Mouse (Mus musculus) intestine, embryonic 14.5 days (tissue): ENCODE results near the gene Dmap1. TPM values are rescaled to one million over a fixed set of nuclear protein-coding genes. Genes with fewer than 3 reads are reported as not detected.

Source experiments
- ATAC-seq: fragments of 200-750 bp; cut with Nextera tagmentation; replicated peaks from 2 replicates; pipeline ENCODE4 v1.8.0; 2017; ENCODE audit warnings: low read depth, moderate number of reproducible peaks, moderate TSS enrichment, moderate library complexity; ENCODE audit not compliant: low FRiP score, low TSS enrichment
- DNase-seq: peaks from one replicate; pipeline ENCODE4 v3.0.0-alpha.2; 2018; ENCODE audit warnings: low spot score
- H3K27ac ChIP-seq: fragments of 300-500 bp; sonication (generic); 2 replicates; pipeline ENCODE4 v1.5.1; 2014; ENCODE audit warnings: low read depth, mild to moderate bottlenecking, control low read depth
- H3K27me3 ChIP-seq: fragments of 300-500 bp; sonication (generic); replicated peaks from 2 replicates; pipeline ENCODE4 v1.6.1; 2014; ENCODE audit warnings: low read length, control low read depth; ENCODE audit not compliant: control insufficient read depth, insufficient read depth
- H3K36me3 ChIP-seq: fragments of 300-500 bp; sonication (generic); 2 replicates; pipeline ENCODE4 v1.6.1; 2014; ENCODE audit warnings: low read length, control low read depth; ENCODE audit not compliant: control insufficient read depth, insufficient read depth
- H3K4me1 ChIP-seq: fragments of 300-500 bp; sonication (generic); replicated peaks from 2 replicates; pipeline ENCODE4 v1.6.1; 2014; ENCODE audit warnings: low read length, control low read depth, mixed read lengths; ENCODE audit not compliant: control insufficient read depth, insufficient read depth
- H3K4me2 ChIP-seq: fragments of 300-500 bp; sonication (generic); 2 replicates; pipeline ENCODE4 v1.6.1; 2014; ENCODE audit warnings: low read length
- H3K4me3 ChIP-seq: fragments of 300-500 bp; sonication (generic); 2 replicates; pipeline ENCODE4 v1.5.1; 2014; ENCODE audit warnings: low read depth, low read length, control low read depth, mixed read lengths
- H3K9ac ChIP-seq: fragments of 300-500 bp; sonication (generic); 2 replicates; pipeline ENCODE4 v1.6.1; 2014; ENCODE audit warnings: mild to moderate bottlenecking, low read length
- H3K9me3 ChIP-seq: fragments of 300-500 bp; sonication (generic); 2 replicates; pipeline ENCODE4 v1.6.1; 2016; ENCODE audit warnings: low read length, control low read depth; ENCODE audit not compliant: control insufficient read depth
- WGBS: fragments of 180-500 bp; shearing (Covaris S2); extraction: QIAGEN DNeasy Blood & Tissue Kit; methylation state at CpG from one replicate; pipeline ENCODE4 v1.1.7; 2014; 5-methylcytosine and 5-hydroxymethylcytosine counted together
- polyA plus RNA-seq: library from polyadenylated mRNA; unstranded; fragments of >200 nt; fragmentation: Nextera tagmentation; extraction: Ambion mirVana; gene quantifications from 2 replicates; pipeline ENCODE4 v1.2.1, GENCODE M21; 2014

Gene Dmap1
- polyA plus RNA-seq, 1 experiment from 2014 or later, result 58.7 TPM

DNA sequence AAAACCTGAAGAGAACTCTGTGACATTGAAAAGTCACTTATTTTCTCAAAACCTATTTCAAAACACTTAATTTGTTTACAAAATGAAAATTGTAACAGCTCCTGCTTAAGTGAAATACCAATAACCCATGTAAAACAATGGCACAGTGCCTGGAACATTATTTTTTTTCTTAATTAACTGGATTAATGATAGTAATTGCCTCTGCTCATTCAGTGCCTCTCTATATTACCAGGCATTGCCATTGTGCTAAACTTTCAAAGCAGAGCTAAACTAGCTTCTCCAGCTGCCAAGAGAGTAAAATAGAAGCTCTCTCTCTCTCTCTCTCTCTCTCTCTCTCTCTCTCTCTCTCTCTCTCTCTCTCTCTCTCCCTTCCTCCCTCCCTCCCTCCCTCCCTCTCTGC lies 390 bp upstream of the Dmap1 start:
- Histone ChIP-seq H3K9ac (peak overlapping the region; percentile 81), H3K9me3 (no peaks in the 10 kb centered on the region), H3K4me1 (peaks cover 7% of the 10 kb centered on the region), H3K27ac (peak overlapping the region; percentile 43; the same call in 1 of the 2 replicates), H3K4me3 (peak overlapping the region; percentile 89), H3K36me3 (peaks cover 34% of the 10 kb centered on the region), H3K27me3 (no peaks in the 10 kb centered on the region), H3K4me2 (peak overlapping the region; percentile 94)
- no peak for DNase-seq
- no peak for ATAC-seq

DNA sequence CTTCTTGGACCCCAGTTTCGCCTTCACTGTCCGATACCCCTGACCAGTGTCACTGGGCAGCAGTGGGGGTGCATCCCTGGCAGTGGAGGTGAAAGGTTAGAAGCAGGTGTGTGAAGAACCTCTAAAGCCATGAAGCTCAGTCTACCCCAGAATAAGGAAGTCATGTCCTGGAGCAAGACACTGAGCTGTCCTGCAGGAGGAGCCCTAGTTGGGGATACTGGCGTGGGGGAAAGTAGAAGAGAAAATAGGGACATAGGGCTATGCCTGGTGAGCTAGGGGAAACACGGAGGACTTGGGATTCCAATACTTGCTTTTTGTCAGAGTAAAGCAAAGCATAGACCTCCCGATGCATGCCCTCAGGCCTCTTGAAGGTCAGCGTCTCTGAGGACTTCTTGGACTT lies 1.1 kb downstream of the Dmap1 start:
- Histone ChIP-seq H3K27me3 (no peaks in the 10 kb centered on the region), H3K4me3 (peak overlapping the region; percentile 89; the same call in 1 of the 2 replicates), H3K4me2 (peak overlapping the region; percentile 94), H3K9me3 (no peaks in the 10 kb centered on the region), H3K36me3 (peaks cover 47% of the 10 kb centered on the region), H3K4me1 (peaks cover 7% of the 10 kb centered on the region), H3K27ac (no peak overlapping the region), H3K9ac (no peak overlapping the region)
- ATAC-seq, result no peak
- WGBS, result 72% methylated on average over 6 of the region's 6 CpGs
- DNase-seq, result no peak

DNA sequence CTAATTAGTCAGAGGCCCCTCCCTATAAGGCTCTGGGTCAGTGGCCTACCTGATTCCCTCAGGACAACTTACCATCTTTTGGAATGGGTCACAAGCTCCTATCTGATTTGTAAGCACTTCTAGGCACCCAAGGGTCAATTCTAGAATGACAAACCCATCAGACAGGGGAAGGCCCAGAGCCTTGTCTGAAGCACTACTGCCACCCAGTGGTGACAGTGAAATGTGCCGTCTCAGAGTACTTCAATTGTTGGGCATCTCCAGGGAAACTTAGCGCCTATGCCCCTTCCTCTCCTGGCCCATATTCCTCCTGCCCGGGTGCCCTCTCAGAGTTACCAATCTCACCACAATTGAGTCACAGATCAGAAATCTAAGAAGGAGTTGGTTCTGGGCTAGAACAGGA lies 5.2 kb downstream of the Dmap1 start:
- DNase-seq (peak; percentile 92), ATAC-seq (0 out of 2 replicates have a peak, but pooled peaks have one; percentile 23)
- Histone ChIP-seq H3K27ac (no peak overlapping the region), H3K4me3 (no peak overlapping the region), H3K27me3 (no peaks in the 10 kb centered on the region), H3K4me2 (no peak overlapping the region), H3K9me3 (no peaks in the 10 kb centered on the region), H3K4me1 (peaks cover 5% of the 10 kb centered on the region), H3K36me3 (peaks cover 80% of the 10 kb centered on the region), H3K9ac (no peak overlapping the region)
- 14% methylated on average over 3 of the region's 3 CpGs for WGBS

DNA sequence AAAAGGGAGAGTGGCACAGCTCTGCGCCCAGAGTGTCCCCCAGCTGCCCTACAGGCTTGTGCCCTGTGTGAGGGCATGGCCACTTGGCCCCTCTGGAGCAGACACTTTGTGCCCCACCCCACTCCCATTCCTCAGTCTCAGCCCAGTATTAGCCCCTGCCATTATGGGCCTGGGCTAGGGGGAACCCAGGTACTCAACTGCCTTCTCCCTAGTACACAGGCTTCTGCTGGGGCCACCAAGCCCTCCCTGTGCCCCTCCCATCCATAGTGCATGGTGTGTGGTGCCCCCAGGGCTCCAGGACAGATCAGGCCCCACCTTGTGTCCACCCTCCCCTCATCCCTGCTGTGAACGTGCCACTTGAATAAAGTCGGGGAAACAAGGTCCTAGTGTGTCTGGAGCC lies 8.2 kb downstream of the Dmap1 start:
- Histone ChIP-seq H3K4me1 (no peaks in the 10 kb centered on the region), H3K9me3 (no peaks in the 10 kb centered on the region), H3K9ac (no peak overlapping the region), H3K27me3 (no peaks in the 10 kb centered on the region), H3K4me2 (no peak overlapping the region), H3K36me3 (peaks cover 60% of the 10 kb centered on the region), H3K4me3 (no peak overlapping the region), H3K27ac (no peak overlapping the region)
- no peak for ATAC-seq
- DNase-seq, result no peak
- 83% methylated on average over 3 of the region's 3 CpGs for WGBS

DNA sequence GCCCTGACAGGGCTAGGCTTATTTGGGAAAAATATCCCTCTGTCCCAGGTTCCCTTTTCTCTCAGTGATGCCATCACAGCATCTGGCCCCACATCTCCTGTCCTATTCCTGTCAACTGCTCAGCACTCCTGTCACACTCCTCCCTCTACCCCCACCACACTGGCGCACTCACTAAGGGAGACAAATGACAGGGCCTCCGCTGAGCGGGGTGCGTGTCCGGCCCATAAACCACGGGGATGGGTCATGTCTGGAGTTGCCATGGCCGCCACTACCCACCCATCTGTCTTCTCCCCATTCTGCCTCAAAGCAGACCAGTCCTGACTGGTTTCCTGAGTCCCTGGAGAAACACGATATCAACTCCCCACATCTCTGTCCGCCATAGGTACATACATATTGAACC lies 10.0 kb downstream of the Dmap1 start:
- Histone ChIP-seq H3K4me3 (no peak overlapping the region), H3K27ac (no peak overlapping the region), H3K9me3 (no peaks in the 10 kb centered on the region), H3K9ac (no peak overlapping the region), H3K36me3 (peaks cover 42% of the 10 kb centered on the region), H3K27me3 (no peaks in the 10 kb centered on the region), H3K4me2 (no peak overlapping the region), H3K4me1 (no peaks in the 10 kb centered on the region)
- no peak for ATAC-seq
- DNase-seq, result no peak
- 65% methylated on average over 9 of the region's 9 CpGs for WGBS

DNA sequence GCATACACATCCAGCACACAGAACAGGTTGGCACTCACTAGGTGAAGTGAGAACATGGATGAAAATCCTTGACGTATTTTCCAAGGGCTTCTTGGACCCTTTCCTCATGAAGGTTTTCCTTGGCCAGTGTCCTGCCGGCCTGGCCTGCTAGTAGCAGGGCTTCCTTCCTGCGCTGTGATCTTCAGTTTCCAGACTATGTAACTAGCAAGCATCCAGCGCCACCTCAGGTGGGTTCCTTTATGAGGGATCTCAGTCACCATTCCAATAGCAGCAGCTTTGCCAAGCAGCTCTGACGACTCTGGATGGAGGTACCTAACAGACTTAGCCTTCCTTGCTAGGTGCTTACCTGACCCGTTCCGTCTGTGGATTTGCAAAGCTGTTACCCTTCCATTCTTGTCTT lies 12.2 kb downstream of the Dmap1 start:
- Histone ChIP-seq H3K4me1 (no peaks in the 10 kb centered on the region), H3K27ac (no peak overlapping the region), H3K27me3 (no peaks in the 10 kb centered on the region), H3K4me2 (no peak overlapping the region), H3K4me3 (no peak overlapping the region), H3K36me3 (peaks cover 22% of the 10 kb centered on the region), H3K9ac (no peak overlapping the region), H3K9me3 (no peaks in the 10 kb centered on the region)
- ATAC-seq (no peak), DNase-seq (no peak)
- WGBS, result 76% methylated on average over 7 of the region's 7 CpGs

DNA sequence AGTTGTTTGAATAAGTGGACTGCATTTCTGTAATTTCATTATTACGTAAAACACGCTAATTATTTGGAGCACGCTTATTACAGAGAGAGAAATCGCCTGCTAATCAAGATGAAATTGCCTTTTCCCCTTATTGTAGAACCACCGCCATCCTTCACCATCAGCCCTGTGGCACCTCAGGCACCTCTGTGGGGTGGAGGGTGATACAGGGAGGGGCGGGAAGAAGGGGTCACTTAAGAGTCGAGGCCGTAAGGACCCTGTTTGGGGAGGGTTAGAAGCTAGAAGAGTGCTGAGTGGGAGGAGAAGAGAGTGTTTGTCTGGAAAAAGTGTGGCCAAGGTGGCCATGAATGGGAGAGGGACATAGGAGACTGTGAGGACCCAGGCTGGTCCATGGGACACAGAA lies 16.0 kb downstream of the Dmap1 start:
- H3K4me1 ChIP-seq, result no peaks in the 10 kb centered on the region
- no peak overlapping the region for H3K27ac ChIP-seq
- H3K9ac ChIP-seq, result no peak overlapping the region
- WGBS, result 77% methylated on average over 8 of the region's 8 CpGs
- no peak for DNase-seq
- no peak overlapping the region for H3K4me3 ChIP-seq
- H3K4me2 ChIP-seq, result no peak overlapping the region
- no peak for ATAC-seq
- peaks cover 10% of the 10 kb centered on the region; the same call in 1 of the 2 replicates for H3K36me3 ChIP-seq
- H3K27me3 ChIP-seq, result no peaks in the 10 kb centered on the region
- no peaks in the 10 kb centered on the region for H3K9me3 ChIP-seq

DNA sequence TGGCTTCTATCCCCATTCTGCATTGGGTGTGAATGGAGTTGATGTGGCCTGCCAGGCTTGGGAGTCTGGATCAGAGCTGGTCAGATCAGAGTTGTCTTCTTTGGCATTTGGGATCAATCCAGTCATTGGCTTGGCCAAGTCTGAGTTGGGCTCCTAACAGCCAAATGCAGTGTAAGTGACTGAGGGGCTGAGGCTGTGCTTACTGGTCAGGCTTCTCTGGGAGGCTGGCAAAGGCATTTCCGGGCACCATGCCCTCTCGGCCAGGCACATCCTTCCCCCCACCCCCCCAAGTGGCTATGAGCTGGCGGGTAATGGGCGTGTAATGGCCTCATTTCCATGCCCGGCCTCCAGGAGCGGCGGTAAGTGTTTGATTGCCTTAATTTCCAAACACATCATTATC lies 16.5 kb downstream of the Dmap1 start:
- 80% methylated on average over 7 of the region's 7 CpGs for WGBS
- Histone ChIP-seq H3K4me3 (no peak overlapping the region), H3K36me3 (peaks cover 10% of the 10 kb centered on the region; the same call in 1 of the 2 replicates), H3K27ac (no peak overlapping the region), H3K27me3 (no peaks in the 10 kb centered on the region), H3K4me1 (no peaks in the 10 kb centered on the region), H3K4me2 (no peak overlapping the region), H3K9ac (no peak overlapping the region), H3K9me3 (no peaks in the 10 kb centered on the region)
- DNase-seq (no peak), ATAC-seq (no peak)

DNA sequence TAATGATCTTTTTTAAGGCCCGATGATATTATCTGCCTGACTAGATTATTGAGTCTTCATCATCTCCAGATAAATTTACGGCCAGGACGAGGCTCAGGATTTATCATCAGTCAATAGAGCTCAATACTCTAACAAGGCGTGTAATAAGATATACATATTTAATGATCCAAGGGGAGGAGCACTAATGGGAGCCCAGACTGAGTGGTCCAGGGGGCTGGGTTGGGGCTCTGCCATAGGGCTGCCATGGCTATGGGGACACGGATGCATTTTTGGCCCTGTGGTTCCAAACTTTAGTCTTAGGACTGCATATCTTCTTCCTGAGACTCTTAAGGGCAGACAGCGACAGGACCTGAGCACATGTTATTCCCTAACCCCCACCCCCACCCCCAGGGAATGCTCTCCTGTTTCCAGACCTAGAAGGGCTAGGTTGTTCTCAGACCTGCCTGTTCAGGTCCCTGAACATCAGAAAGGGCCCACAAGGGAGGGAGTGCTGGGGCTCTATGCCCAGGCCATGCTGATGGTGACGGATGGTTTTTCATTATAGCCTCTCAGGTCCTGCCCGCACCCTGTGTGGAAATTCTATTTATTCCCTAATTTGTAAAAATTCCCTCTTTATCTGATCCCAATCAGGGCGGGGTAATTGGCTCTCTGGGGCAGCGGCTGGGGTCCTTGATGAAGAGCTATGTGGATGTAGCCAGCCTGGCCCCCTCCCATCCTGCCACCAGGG lies 17.5 kb downstream of the Dmap1 start:
- Histone ChIP-seq H3K4me3 (no peak overlapping the region), H3K9ac (no peak overlapping the region), H3K27ac (no peak overlapping the region), H3K4me1 (no peaks in the 10 kb centered on the region), H3K36me3 (peaks cover 10% of the 10 kb centered on the region; the same call in 1 of the 2 replicates), H3K4me2 (no peak overlapping the region), H3K27me3 (no peaks in the 10 kb centered on the region), H3K9me3 (no peaks in the 10 kb centered on the region)
- WGBS, result 83% methylated on average over 10 of the region's 10 CpGs
- ATAC-seq (no peak), DNase-seq (no peak)
